Mouse (Mus musculus) embryonic facial prominence, embryonic 11.5 days (tissue): ENCODE data around the gene Pdzd4. TPM values are rescaled to one million over a fixed set of nuclear protein-coding genes. Genes with fewer than 3 reads are reported as not detected.

ENCODE experiments used
- ATAC-seq: fragments of 200-750 bp; cut with Nextera tagmentation; replicated peaks from 2 replicates; pipeline ENCODE4 v1.8.0; 2017; ENCODE audit warnings: low read depth; ENCODE audit not compliant: insufficient number of reproducible peaks, low FRiP score, low TSS enrichment
- DNase-seq: peaks from one replicate; pipeline ENCODE4 v3.0.0-alpha.2; 2015; ENCODE audit warnings: low spot score
- H3K27ac ChIP-seq: fragments of 300-500 bp; sonication (generic); replicated peaks from 2 replicates; pipeline ENCODE4 v1.5.1; 2014; ENCODE audit warnings: mild to moderate bottlenecking, low read depth, low read length, control low read depth
- H3K27me3 ChIP-seq: fragments of 300-500 bp; sonication (generic); 2 replicates; pipeline ENCODE4 v1.6.1; 2014; ENCODE audit warnings: mild to moderate bottlenecking, low read length, moderate library complexity, mixed read lengths; ENCODE audit not compliant: control insufficient read depth, insufficient read depth
- H3K36me3 ChIP-seq: fragments of 300-500 bp; sonication (generic); replicated peaks from 2 replicates; pipeline ENCODE4 v1.6.1; 2014; ENCODE audit warnings: low read depth, mild to moderate bottlenecking, low read length, moderate library complexity, mixed read lengths; ENCODE audit not compliant: control insufficient read depth, insufficient read depth
- H3K4me1 ChIP-seq: fragments of 300-500 bp; sonication (generic); 2 replicates; pipeline ENCODE4 v1.6.1; 2014; ENCODE audit warnings: low read length, mixed read lengths; ENCODE audit not compliant: control insufficient read depth, insufficient read depth
- H3K4me2 ChIP-seq: fragments of 300-500 bp; sonication (generic); 2 replicates; pipeline ENCODE4 v1.6.1; 2014; ENCODE audit warnings: low read depth, mild to moderate bottlenecking, control low read depth, low read length, moderate library complexity
- H3K4me3 ChIP-seq: fragments of 300-500 bp; sonication (generic); 2 replicates; pipeline ENCODE4 v1.5.1; 2014; ENCODE audit warnings: low read depth, low read length, control low read depth
- H3K9ac ChIP-seq: fragments of 300-500 bp; sonication (generic); replicated peaks from 2 replicates; pipeline ENCODE4 v1.6.1; 2014; ENCODE audit warnings: mild to moderate bottlenecking, control low read depth, low read length
- H3K9me3 ChIP-seq: fragments of 300-500 bp; sonication (generic); replicated peaks from 2 replicates; pipeline ENCODE4 v1.6.1; 2016; ENCODE audit warnings: mild to moderate bottlenecking, low read length, inconsistent platforms, mixed read lengths; ENCODE audit not compliant: control insufficient read depth
- WGBS: fragments of 180-500 bp; shearing (Covaris S2); extraction: QIAGEN DNeasy Blood & Tissue Kit; methylation state at CpG from one replicate; pipeline ENCODE4 v1.1.7; 2014; 5-methylcytosine and 5-hydroxymethylcytosine counted together
- polyA plus RNA-seq: library from polyadenylated mRNA; unstranded; fragments of >200 nt; fragmentation: Nextera tagmentation; extraction: Ambion mirVana; gene quantifications from 2 replicates; pipeline ENCODE4 v1.2.1, GENCODE M21; 2014

Pdzd4 gene
- polyA plus RNA-seq: 0.88 and 1.1 TPM in 2 replicates

DNA sequence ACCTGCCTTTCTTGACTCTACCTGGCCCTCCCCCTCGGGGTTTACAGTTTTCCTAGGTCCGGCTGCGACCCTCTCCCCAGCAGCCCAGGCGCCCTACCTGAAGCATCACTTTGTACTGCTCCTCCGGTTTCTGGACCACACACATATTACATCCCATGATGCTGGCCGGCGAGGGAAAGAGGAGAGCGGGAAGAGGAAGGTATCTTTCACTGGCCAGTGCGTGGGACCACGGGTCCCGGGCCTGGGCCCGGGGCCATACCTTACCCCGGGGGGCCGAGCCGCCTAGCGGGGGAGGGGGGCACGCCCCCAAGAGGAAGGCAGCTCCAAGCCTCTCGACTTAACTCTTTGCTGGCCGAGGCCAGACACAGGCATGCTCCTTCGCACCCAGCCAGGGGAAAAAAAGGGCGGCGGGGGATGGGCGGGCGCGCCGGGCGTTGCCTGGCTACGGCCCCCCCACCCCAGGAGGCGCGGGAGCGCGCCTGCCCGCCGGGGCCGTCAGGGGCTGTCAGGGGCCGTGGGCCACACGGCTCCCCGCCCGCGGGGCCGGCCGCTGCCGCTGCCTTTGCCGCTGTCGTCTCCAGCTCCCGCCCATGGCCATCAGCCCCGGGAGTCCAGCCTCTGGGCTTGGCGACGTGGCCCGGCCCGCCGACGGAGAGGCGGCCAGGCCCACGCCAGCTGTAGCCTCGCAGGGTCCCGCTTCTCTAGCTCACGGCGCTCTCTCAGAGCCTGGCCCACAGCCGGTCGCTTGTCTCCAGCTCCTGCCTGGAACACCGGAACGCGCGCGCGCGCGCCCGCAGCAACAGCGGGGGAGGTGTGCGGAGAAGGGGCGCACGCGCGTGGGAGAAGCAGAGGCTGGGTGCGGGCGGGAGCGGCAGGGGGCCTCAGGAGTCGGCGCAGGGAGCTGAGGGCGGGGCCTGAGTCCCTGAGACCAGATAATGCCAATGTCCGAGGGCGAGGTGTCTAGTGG lies at the start of gene Pdzd4:
Gene Pdzd4, minus strand, starts transcription at position 785 of the 967 bp plus-strand sequence.
- Histone ChIP-seq H3K4me3 (peak within 1 kb of the TSS; percentile 54), H3K4me1 (no peaks in the 10 kb centered on the region), H3K9me3 (no peaks in the 10 kb centered on the region), H3K27me3 (peaks cover 2% of the 10 kb centered on the region; the same call in 1 of the 2 replicates), H3K4me2 (peak within 1 kb of the TSS; percentile 66), H3K9ac (peak within 1 kb of the TSS; percentile 74), H3K27ac (no peak within 1 kb of the TSS), H3K36me3 (no peaks in the 10 kb centered on the region)
- WGBS: 8% methylated on average over 46 of the region's 84 CpGs
- ATAC-seq: peak; percentile 85
- peak; percentile 67 for DNase-seq

DNA sequence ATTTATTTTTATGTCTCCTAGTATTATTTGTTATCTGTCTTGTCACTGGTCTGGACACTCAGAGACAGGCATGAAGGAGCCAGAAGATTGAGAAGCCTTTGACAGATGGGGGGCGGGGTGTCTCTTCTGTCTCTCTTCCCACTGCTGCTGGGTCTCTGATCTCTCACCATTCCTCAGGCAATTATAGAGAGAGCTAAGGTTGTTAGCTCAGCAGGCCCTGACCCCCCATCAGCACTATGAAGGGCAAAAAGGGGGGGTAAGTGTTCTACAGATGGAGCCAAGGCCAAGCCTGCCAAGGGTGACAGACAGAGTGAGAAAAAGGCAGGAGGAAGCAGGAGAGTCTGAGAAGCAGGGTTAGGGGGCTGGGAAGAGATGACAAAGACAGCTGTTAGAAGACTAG lies 47.2 kb upstream of the Pdzd4 start:
- H3K36me3 ChIP-seq: no peaks in the 10 kb centered on the region
- H3K4me2 ChIP-seq: no peak overlapping the region
- no peaks in the 10 kb centered on the region for H3K4me1 ChIP-seq
- DNase-seq (no peak), ATAC-seq (no peak)
- no peaks in the 10 kb centered on the region for H3K9me3 ChIP-seq
- no peak overlapping the region for H3K9ac ChIP-seq
- no peak overlapping the region for H3K4me3 ChIP-seq
- no peak overlapping the region for H3K27ac ChIP-seq
- 47% methylated on average over 1 of the region's 1 CpGs for WGBS
- no peaks in the 10 kb centered on the region for H3K27me3 ChIP-seq

DNA sequence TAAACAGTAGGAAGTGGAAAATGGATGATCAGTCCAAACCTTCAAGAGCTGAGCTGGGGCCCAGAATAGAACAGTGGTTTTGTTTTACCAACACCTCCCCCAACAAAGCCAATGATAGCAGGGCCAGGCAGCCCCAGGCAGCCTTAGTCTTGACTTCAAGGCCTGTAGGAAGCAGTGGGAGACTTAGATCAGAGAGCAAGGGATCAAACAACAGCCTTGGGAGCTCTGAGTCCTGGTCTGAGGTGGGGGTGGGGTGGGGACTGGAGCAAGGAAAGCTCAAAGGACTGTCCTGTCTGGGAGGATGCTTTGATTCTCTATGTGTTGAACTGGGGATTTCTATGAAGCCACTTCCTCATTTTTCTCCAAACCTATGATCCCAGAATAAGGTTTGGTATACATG lies 46.7 kb upstream of the Pdzd4 start:
- DNase-seq (no peak), ATAC-seq (no peak)
- H3K4me3 ChIP-seq: no peak overlapping the region
- no peaks in the 10 kb centered on the region for H3K4me1 ChIP-seq
- no peak overlapping the region for H3K4me2 ChIP-seq
- no peak overlapping the region for H3K27ac ChIP-seq
- no peaks in the 10 kb centered on the region for H3K9me3 ChIP-seq
- no peak overlapping the region for H3K9ac ChIP-seq
- H3K36me3 ChIP-seq: no peaks in the 10 kb centered on the region
- no peaks in the 10 kb centered on the region for H3K27me3 ChIP-seq

DNA sequence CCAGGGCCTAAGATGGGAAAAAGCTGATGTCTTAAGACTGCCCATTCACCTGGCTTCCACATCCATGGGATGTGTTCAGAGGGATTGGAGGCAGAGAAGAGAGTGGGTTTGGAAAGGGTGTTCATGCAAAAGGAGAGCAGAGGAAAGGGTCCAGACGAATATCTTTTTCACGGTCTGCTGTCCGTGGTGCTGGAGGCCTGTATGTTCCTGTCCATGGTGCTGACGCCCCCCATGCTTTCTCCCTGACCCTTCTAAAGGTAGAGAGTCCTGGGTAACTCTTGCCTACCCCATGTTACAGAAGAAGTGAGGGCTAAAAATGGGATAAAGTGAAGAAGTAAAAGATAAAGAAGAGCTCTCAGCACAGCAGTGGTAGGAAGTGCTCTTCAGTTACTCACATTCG lies 44.6 kb upstream of the Pdzd4 start:
- Histone ChIP-seq H3K27me3 (no peaks in the 10 kb centered on the region), H3K9me3 (no peaks in the 10 kb centered on the region), H3K4me1 (no peaks in the 10 kb centered on the region), H3K36me3 (no peaks in the 10 kb centered on the region), H3K4me2 (no peak overlapping the region), H3K4me3 (no peak overlapping the region), H3K9ac (no peak overlapping the region), H3K27ac (no peak overlapping the region)
- no peak for ATAC-seq
- DNase-seq: peak; percentile 71
- WGBS: 18% methylated on average over 5 of the region's 5 CpGs

DNA sequence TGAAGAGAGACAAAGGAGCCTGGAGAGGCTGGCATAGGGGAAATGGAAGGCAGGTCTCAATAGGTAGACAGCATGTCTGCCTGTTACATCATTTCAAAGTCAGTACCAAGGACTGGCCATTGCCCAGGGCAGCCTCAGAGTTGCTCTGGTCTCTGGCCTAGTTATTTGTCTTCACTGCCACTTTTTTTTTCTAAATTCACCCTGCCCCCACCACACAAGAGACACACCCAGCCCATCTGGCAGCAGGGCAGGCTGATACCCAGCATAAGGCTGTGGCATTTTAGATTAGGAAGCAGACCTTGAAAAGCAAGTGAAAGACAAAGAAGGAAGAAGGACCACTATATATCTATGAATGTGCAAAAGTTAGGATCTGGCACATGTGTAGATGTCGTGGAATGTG lies 43.1 kb upstream of the Pdzd4 start:
- no peaks in the 10 kb centered on the region for H3K4me1 ChIP-seq
- 87% methylated on average over 1 of the region's 1 CpGs for WGBS
- ATAC-seq: no peak
- no peaks in the 10 kb centered on the region for H3K36me3 ChIP-seq
- no peak overlapping the region for H3K27ac ChIP-seq
- no peak overlapping the region for H3K4me2 ChIP-seq
- H3K9ac ChIP-seq: no peak overlapping the region
- no peak overlapping the region for H3K4me3 ChIP-seq
- H3K27me3 ChIP-seq: no peaks in the 10 kb centered on the region
- DNase-seq: no peak
- no peaks in the 10 kb centered on the region for H3K9me3 ChIP-seq

DNA sequence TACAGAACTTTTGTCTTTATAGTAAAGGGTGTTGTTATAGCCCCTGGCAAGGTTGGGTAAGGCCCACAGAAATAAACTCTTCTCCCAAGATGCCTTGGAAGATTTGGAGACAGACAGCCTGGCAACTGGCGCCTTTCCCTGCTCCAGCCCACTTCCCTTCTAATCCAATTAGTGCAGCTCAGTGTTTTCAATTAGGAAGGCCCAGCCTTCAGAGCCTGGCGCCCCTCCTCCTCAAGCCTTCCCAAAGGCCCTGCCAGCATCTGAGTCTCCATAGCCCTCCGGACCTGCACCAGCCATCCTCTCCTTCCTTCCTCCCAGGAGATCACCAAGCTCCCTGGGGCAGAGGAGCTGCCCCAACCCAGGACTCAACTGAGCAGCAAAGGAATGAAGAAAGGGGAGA lies 42.5 kb upstream of the Pdzd4 start:
- no peak overlapping the region for H3K4me3 ChIP-seq
- H3K9ac ChIP-seq: no peak overlapping the region
- no peak overlapping the region for H3K27ac ChIP-seq
- WGBS: 18% methylated on average over 3 of the region's 3 CpGs
- H3K4me2 ChIP-seq: no peak overlapping the region
- ATAC-seq: no peak
- no peaks in the 10 kb centered on the region for H3K27me3 ChIP-seq
- DNase-seq: peak; percentile 37
- no peaks in the 10 kb centered on the region for H3K36me3 ChIP-seq
- H3K4me1 ChIP-seq: no peaks in the 10 kb centered on the region
- no peaks in the 10 kb centered on the region for H3K9me3 ChIP-seq

DNA sequence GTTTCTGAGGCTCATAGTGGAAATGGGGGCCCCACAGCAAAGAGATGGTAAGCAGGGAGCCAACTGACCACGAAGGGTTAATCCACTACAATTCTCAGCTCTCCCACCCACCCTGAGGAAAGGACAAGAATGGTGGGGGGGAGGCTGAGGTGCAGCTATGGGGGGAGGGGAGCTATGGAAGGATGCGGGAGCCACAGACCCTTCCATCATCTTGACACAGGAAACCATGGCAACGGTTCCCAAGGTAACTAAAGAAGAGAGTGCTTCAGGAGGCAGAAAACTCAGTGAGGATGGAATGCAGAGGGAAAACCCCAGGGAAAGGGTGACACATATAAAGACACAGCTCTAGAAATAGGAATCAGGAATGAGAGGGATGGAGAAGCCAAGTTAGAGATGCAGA lies 39.9 kb upstream of the Pdzd4 start:
- H3K9me3 ChIP-seq: no peaks in the 10 kb centered on the region
- H3K9ac ChIP-seq: no peak overlapping the region
- no peak overlapping the region for H3K27ac ChIP-seq
- H3K27me3 ChIP-seq: no peaks in the 10 kb centered on the region
- no peaks in the 10 kb centered on the region for H3K4me1 ChIP-seq
- WGBS: 60% methylated on average over 3 of the region's 3 CpGs
- H3K4me3 ChIP-seq: no peak overlapping the region
- DNase-seq: peak; percentile 21
- ATAC-seq: no peak
- no peak overlapping the region for H3K4me2 ChIP-seq
- H3K36me3 ChIP-seq: no peaks in the 10 kb centered on the region

DNA sequence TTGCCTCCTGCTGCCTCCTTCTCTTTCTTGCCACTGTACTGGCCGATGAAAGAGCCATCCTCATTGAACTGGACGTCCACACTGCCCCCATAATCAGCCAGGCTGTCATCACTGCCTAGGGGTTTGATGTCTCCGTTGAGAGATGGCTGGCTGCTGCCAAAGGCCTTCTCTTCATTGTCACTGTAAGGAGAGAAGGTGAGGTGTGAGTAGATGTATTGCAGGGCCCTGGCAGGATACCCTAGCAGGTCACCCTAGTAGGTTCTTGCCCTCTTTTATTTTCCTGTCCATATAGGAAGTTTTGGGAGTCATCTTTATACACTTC lies 30.3 kb upstream of the Pdzd4 start:
- no peak for DNase-seq
- Histone ChIP-seq H3K4me3 (no peak overlapping the region), H3K36me3 (no peaks in the 10 kb centered on the region), H3K4me1 (no peaks in the 10 kb centered on the region), H3K27ac (no peak overlapping the region), H3K9ac (no peak overlapping the region), H3K9me3 (no peaks in the 10 kb centered on the region), H3K4me2 (no peak overlapping the region), H3K27me3 (no peaks in the 10 kb centered on the region)
- WGBS: 69% methylated on average over 3 of the region's 3 CpGs
- no peak for ATAC-seq
